Mouse (Mus musculus) spleen, adult 2 months (tissue): ENCODE measurements around the gene Ptprt. TPM values are rescaled to one million over a fixed set of nuclear protein-coding genes. Genes with fewer than 3 reads are reported as not detected.

Experiments used
- DNase-seq, 2 experiments: peaks; one replicate each; pipeline versions ENCODE4 v3.0.0 to v3.0.0-alpha.2; 2012 to 2021; ENCODE audit warnings: low spot score in 2 of 2, low read depth in 1 of 2
- H3K27ac ChIP-seq: fragments of 200-500 bp; 2 replicates; pipeline ENCODE4 v1.5.1; 2012; ENCODE audit warnings: low read length, inconsistent platforms; ENCODE audit not compliant: insufficient read depth
- H3K27me3 ChIP-seq: fragments of 200-500 bp; 2 replicates; pipeline ENCODE4 v1.6.1; 2012; ENCODE audit warnings: mild to moderate bottlenecking, moderate library complexity, low read length, inconsistent platforms; ENCODE audit not compliant: control insufficient read depth, insufficient read depth
- H3K36me3 ChIP-seq: fragments of 200-500 bp; 2 replicates; pipeline ENCODE4 v1.6.1; 2012; ENCODE audit warnings: mild to moderate bottlenecking, low read length, inconsistent platforms; ENCODE audit not compliant: control insufficient read depth, insufficient read depth
- H3K4me1 ChIP-seq: fragments of 200-500 bp; 2 replicates; pipeline ENCODE4 v1.6.1; 2011; ENCODE audit warnings: inconsistent platforms; ENCODE audit not compliant: control insufficient read depth, insufficient read depth, insufficient read length
- H3K4me3 ChIP-seq: fragments of 200-500 bp; 2 replicates; pipeline ENCODE4 v1.5.1; 2011; ENCODE audit warnings: mild to moderate bottlenecking, inconsistent platforms; ENCODE audit not compliant: insufficient read depth, insufficient read length; ENCODE audit errors: extremely low read depth
- CTCF ChIP-seq: fragments of 200-500 bp; IDR thresholded peaks from 2 replicates; pipeline ENCODE4 v1.5.1; 2011; ENCODE audit warnings: mild to moderate bottlenecking, inconsistent platforms; ENCODE audit not compliant: insufficient read depth, insufficient read length, insufficient replicate concordance; ENCODE audit errors: extremely low read depth
- POLR2A ChIP-seq: fragments of 200-500 bp; IDR thresholded peaks from 2 replicates; pipeline ENCODE4 v1.6.1; 2011; ENCODE audit warnings: low read depth, low read length, inconsistent platforms
- WGBS: fragments of 180-500 bp; shearing (Covaris S2); methylation state at CpG from one replicate; pipeline ENCODE4 v1.1.7; 2018; 5-methylcytosine and 5-hydroxymethylcytosine counted together
- polyA plus RNA-seq: library from polyadenylated mRNA; depleted of rRNA; stranded (reverse); fragments of >200 nt; gene quantifications from 2 replicates; pipeline ENCODE4 v1.2.3, GENCODE M21; 2012

Gene Ptprt
- polyA plus RNA-seq, 1 experiment: 0.25 TPM

GRCm38 (mm10) chr2:161767528-161767927, 893.4 kb downstream of the Ptprt start:
- TF ChIP-seq CTCF: no peak
- TF ChIP-seq POLR2A: no peak
- WGBS: 76% methylated on average over 2 of the region's 2 CpGs
- no peaks in the 10 kb centered on the region for H3K36me3 ChIP-seq
- no peak for DNase-seq
- no peaks in the 10 kb centered on the region for H3K27me3 ChIP-seq
- no peaks in the 10 kb centered on the region for H3K4me1 ChIP-seq
- H3K27ac ChIP-seq: no peak overlapping the region
- H3K4me3 ChIP-seq: no peak overlapping the region

GRCm38 (mm10) chr2:161713024-161713423, 947.9 kb downstream of the Ptprt start:
- Histone ChIP-seq H3K4me3 (no peak overlapping the region), H3K4me1 (no peaks in the 10 kb centered on the region), H3K27me3 (no peaks in the 10 kb centered on the region), H3K36me3 (no peaks in the 10 kb centered on the region), H3K27ac (no peak overlapping the region)
- DNase-seq: no peak
- WGBS: 33% methylated on average over 4 of the region's 4 CpGs
- TF ChIP-seq CTCF: no peak
- no peak for TF ChIP-seq POLR2A

- no peak for DNase-seq
- Histone ChIP-seq H3K4me1 (no peaks in the 10 kb centered on the region), H3K27ac (no peak overlapping the region), H3K36me3 (no peaks in the 10 kb centered on the region), H3K27me3 (no peaks in the 10 kb centered on the region), H3K4me3 (no peak overlapping the region)
- TF ChIP-seq CTCF: no peak
- TF ChIP-seq POLR2A: no peak
- 86% methylated on average over 5 of the region's 5 CpGs for WGBS
Observed at GRCm38 (mm10) chr2:161709316-161709715, 951.6 kb downstream of the Ptprt start.

GRCm38 (mm10) chr2:161706386-161706915, 954.5 kb downstream of the Ptprt start:
- Histone ChIP-seq H3K4me3 (no peak overlapping the region), H3K27ac (no peak overlapping the region), H3K27me3 (no peaks in the 10 kb centered on the region), H3K36me3 (no peaks in the 10 kb centered on the region), H3K4me1 (no peaks in the 10 kb centered on the region)
- TF ChIP-seq POLR2A (no peak), CTCF (no peak)
- WGBS: 87% methylated on average over 7 of the region's 7 CpGs
- DNase-seq: no peak

GRCm38 (mm10) chr2:161704811-161705210, 956.1 kb downstream of the Ptprt start:
- Histone ChIP-seq H3K27me3 (no peaks in the 10 kb centered on the region), H3K4me1 (no peaks in the 10 kb centered on the region), H3K36me3 (no peaks in the 10 kb centered on the region), H3K27ac (no peak overlapping the region), H3K4me3 (no peak overlapping the region)
- TF ChIP-seq POLR2A (no peak), CTCF (no peak)
- no peak for DNase-seq
- WGBS: 68% methylated on average over 8 of the region's 8 CpGs

- Histone ChIP-seq H3K27ac (no peak overlapping the region), H3K36me3 (no peaks in the 10 kb centered on the region), H3K27me3 (no peaks in the 10 kb centered on the region), H3K4me3 (no peak overlapping the region), H3K4me1 (no peaks in the 10 kb centered on the region)
- no peak for TF ChIP-seq POLR2A
- no peak for TF ChIP-seq CTCF
- 75% methylated on average over 9 of the region's 9 CpGs for WGBS
- DNase-seq: no peak
Observed at GRCm38 (mm10) chr2:161704410-161704809, 956.5 kb downstream of the Ptprt start.

GRCm38 (mm10) chr2:161695819-161696218, 965.1 kb downstream of the Ptprt start:
- Histone ChIP-seq H3K4me1 (no peaks in the 10 kb centered on the region), H3K4me3 (no peak overlapping the region), H3K36me3 (no peaks in the 10 kb centered on the region), H3K27me3 (no peaks in the 10 kb centered on the region), H3K27ac (no peak overlapping the region)
- DNase-seq: no peak
- TF ChIP-seq POLR2A: no peak
- WGBS: 20% methylated on average over 8 of the region's 8 CpGs
